Mouse (Mus musculus): ENCODE results near the gene Nectin2. TPM values are rescaled to one million over a fixed set of nuclear protein-coding genes. Genes with fewer than 3 reads are reported as not detected.

Gene Nectin2
- polyA plus RNA-seq, 1 experiment from 2014 or later = 66.5 TPM

DNA sequence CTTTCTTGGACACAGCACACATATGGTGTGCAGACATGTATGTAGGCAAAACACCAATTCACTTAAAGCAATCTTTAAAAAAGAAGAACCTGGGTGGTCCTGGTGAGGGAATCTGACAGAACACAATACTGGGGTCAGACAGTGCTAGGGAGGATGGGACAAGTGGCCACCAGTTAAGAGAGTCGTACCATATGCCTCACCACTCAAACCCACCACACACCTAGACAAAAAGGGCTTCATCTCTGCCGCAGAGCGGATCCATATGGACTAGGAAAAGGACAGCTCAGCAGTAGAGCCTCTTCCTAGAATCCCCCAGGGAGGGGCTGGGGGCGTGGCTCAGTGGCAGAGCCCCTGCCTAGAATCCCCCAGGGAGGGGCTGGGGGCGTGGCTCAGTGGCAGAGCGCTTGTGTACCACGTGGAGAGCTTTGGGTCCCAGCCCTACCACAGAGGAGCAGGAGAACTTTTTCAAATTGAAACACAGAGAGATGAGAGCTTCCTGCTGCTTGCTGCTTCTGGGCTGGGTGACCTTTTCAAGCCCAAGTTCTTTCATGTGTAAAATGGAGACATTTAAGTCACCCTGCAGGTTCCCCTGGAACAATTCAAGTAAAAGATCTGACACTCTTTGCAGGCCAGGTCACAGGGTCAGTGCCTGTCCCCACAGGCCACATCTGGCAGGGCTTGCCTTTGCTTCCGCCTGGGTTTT lies 8.8 kb downstream of the Nectin2 start:
- H3K27ac ChIP-seq = peak overlapping the region; percentile 18; the same call in 1 of the 2 replicates
- no peaks in the 10 kb centered on the region for H3K9me3 ChIP-seq (replicated peaks)
- H3K4me3 ChIP-seq = no peak overlapping the region
- WGBS = 34% methylated on average over 8 of the region's 8 CpGs
- no peak overlapping the region for H3K9ac ChIP-seq
- H3K4me1 ChIP-seq (replicated peaks) = peaks cover 42% of the 10 kb centered on the region
- ATAC-seq (replicated peaks; ENCODE audit: insufficient number of reproducible peaks, insufficient read depth, low FRiP score, low read depth) = no peak
- no peaks in the 10 kb centered on the region for H3K27me3 ChIP-seq
- H3K4me2 ChIP-seq = no peak overlapping the region
- peaks cover 28% of the 10 kb centered on the region for H3K36me3 ChIP-seq

DNA sequence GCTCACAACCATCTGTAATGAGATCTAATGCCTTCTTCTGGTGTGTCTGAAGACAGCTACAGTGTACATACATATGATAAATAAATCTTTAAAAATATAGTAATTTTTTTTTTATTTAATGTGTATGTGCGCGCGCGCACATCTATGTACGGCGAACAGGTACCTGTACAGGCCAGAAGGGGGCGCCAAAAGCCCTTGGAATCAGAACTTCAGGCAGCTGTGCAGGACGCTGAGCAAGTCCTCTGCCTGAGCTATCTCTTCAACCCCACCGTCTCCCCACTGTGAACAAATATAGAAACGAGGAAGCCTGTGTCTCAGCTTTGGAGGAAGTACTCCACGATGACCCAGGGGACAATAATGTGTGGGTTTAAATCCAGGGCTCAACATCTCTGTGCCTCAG lies 10.0 kb downstream of the Nectin2 start:
- Histone ChIP-seq H3K9me3 (replicated peaks) (no peaks in the 10 kb centered on the region), H3K27ac (no peak overlapping the region), H3K36me3 (peaks cover 29% of the 10 kb centered on the region), H3K4me1 (replicated peaks) (peaks cover 31% of the 10 kb centered on the region), H3K4me3 (no peak overlapping the region), H3K4me2 (no peak overlapping the region), H3K9ac (no peak overlapping the region), H3K27me3 (no peaks in the 10 kb centered on the region)
- no peak for ATAC-seq (replicated peaks; ENCODE audit: insufficient number of reproducible peaks, insufficient read depth, low FRiP score, low read depth)
- 76% methylated on average over 11 of the region's 11 CpGs for WGBS

DNA sequence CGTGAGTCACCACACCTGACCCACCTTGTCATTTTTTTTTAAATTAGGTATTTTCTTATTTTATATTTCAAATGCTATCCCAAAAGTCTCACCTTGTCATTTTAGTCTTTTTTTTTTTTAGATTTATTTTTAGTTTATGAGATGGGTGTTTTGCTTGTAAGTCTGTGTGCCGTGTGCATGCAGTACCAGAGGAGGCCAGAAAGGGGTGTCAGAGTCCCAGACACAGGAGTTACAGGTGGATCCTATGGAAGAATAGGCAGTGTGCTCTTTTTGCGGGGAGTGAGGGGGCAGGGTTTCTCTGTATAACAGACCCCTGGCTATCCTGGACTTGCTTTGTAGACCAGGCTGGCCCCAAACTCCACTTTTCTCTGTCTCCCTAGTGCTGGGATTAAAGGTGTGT lies 11.5 kb downstream of the Nectin2 start:
- ATAC-seq (replicated peaks; ENCODE audit: insufficient number of reproducible peaks, insufficient read depth, low FRiP score, low read depth) = no peak
- Histone ChIP-seq H3K4me1 (replicated peaks) (peaks cover 16% of the 10 kb centered on the region), H3K4me2 (no peak overlapping the region), H3K9ac (no peak overlapping the region), H3K27me3 (no peaks in the 10 kb centered on the region), H3K27ac (no peak overlapping the region), H3K9me3 (replicated peaks) (no peaks in the 10 kb centered on the region), H3K4me3 (no peak overlapping the region), H3K36me3 (peaks cover 34% of the 10 kb centered on the region)
- 92% methylated on average over 3 of the region's 3 CpGs for WGBS

DNA sequence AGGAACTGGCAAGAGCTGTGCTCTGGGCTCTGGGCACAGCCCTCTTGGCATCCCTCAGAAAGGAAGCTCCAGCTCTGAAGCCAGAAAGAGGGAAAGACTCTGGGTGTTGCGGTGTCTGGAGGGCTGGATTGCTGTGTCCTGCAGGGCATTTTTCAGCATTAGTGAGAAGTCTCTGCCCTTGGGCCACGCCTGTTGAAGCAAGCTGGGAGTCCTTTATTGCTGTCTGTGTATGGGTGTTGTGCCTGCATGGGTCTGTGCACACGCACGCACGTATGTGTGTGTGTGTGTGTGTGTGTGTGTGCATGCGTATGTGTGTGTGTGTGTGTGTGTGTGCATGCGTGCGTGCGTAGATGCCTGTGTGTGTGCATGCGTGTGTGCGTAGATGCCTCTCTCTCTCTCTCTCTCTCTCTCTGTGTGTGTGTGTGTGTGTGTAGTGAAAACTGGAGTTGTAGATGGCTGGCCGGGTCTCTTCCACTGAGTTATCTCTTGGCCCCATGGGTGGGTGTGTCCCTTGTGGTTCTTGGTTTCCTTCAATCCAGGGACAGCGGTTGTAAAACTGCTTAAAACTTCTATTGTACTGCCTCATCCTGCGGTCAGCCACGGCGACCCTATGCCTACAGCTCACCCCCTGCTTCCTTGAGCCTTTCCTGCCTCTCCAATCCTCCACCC lies 13.8 kb downstream of the Nectin2 start:
- Histone ChIP-seq H3K27ac (no peak overlapping the region), H3K4me1 (replicated peaks) (peaks cover 8% of the 10 kb centered on the region), H3K36me3 (peaks cover 46% of the 10 kb centered on the region), H3K9ac (no peak overlapping the region), H3K9me3 (replicated peaks) (no peaks in the 10 kb centered on the region), H3K27me3 (no peaks in the 10 kb centered on the region), H3K4me2 (no peak overlapping the region), H3K4me3 (no peak overlapping the region)
- WGBS = 85% methylated on average over 16 of the region's 16 CpGs
- no peak for ATAC-seq (replicated peaks; ENCODE audit: insufficient number of reproducible peaks, insufficient read depth, low FRiP score, low read depth)

DNA sequence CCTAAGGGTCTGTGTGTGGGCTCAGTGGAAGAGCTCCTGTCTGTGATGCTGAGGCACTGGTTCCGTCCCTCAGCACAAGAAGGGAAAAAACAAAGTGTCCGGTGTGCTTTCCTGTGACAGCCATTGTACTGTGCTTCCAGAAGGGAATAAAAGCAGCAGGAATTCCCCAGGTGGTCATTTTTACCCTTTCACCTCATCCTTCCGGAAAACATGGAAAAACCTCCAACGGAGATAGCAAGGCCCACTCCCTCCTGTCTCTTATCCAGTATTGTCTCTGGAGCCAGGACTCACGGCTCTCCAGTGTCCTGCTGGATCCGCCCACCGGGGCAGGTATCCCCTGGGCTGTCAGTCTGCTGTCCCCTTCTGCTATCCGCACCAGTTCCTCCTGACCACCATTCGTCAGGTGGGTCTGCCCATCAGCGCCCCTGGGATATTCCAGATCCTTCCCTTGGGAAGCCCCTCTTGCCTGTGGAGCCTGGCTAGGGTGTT lies 16.1 kb downstream of the Nectin2 start:
- no peaks in the 10 kb centered on the region for H3K9me3 ChIP-seq (replicated peaks)
- peaks cover 64% of the 10 kb centered on the region for H3K36me3 ChIP-seq
- H3K4me1 ChIP-seq (replicated peaks) = no peaks in the 10 kb centered on the region
- no peak overlapping the region for H3K4me3 ChIP-seq
- no peak overlapping the region for H3K4me2 ChIP-seq
- 81% methylated on average over 10 of the region's 10 CpGs for WGBS
- no peak for ATAC-seq (replicated peaks; ENCODE audit: insufficient number of reproducible peaks, insufficient read depth, low FRiP score, low read depth)
- H3K9ac ChIP-seq = no peak overlapping the region
- no peak overlapping the region for H3K27ac ChIP-seq
- no peaks in the 10 kb centered on the region for H3K27me3 ChIP-seq

DNA sequence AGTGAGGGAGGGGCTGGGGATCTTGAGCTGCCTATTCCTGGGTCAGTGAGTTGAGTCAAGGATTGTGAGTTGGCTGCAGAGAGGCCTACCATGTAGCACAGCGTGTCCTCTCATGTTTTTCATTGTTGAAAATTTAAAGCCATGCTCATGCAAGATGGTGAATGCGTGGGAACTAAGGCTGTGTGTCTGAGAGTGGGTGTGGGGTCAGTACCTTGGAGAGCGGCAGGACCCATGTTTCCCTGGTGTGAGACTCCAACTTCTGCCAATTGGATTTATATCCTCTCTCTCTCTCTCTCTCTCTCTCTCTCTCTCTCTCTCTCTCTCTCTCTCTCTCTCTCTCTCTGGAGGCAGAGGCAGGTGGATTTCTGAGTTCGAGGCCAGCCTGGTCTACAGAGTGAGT lies 23.7 kb downstream of the Nectin2 start:
- Histone ChIP-seq H3K9ac (no peak overlapping the region), H3K27me3 (no peaks in the 10 kb centered on the region), H3K9me3 (replicated peaks) (no peaks in the 10 kb centered on the region), H3K4me2 (no peak overlapping the region), H3K27ac (no peak overlapping the region), H3K4me1 (replicated peaks) (no peaks in the 10 kb centered on the region), H3K4me3 (no peak overlapping the region), H3K36me3 (peaks cover 63% of the 10 kb centered on the region)
- no peak for ATAC-seq (replicated peaks; ENCODE audit: insufficient number of reproducible peaks, insufficient read depth, low FRiP score, low read depth)
- WGBS = 86% methylated on average over 4 of the region's 4 CpGs

DNA sequence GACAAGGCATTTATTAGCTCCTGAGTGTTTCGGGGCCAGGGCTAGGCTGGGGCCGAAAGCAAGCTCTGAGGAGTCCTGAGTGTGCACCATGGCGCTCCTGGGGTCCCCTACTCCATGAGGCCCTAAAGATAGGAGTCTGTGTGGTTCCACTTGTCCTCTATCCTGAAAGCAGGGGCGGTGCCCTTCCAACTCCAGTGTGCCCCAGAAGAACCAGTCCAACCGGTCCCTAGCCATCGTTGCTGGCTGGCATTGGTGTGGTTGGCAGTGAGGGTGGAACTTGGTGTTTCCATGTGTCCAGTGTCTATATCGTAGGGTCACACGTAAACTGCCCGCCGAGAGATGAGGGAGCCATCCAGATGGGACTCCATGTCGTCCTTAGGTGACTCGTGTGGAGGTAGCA lies 26.1 kb downstream of the Nectin2 start:
- H3K4me3 ChIP-seq = no peak overlapping the region
- peaks cover 55% of the 10 kb centered on the region for H3K36me3 ChIP-seq
- no peaks in the 10 kb centered on the region for H3K27me3 ChIP-seq
- ATAC-seq (replicated peaks; ENCODE audit: insufficient number of reproducible peaks, insufficient read depth, low FRiP score, low read depth) = no peak
- H3K4me2 ChIP-seq = no peak overlapping the region
- H3K4me1 ChIP-seq (replicated peaks) = no peaks in the 10 kb centered on the region
- no peak overlapping the region for H3K9ac ChIP-seq
- H3K27ac ChIP-seq = no peak overlapping the region
- WGBS = 94% methylated on average over 12 of the region's 12 CpGs
- H3K9me3 ChIP-seq (replicated peaks) = no peaks in the 10 kb centered on the region; the same call in 1 of the 2 replicates

DNA sequence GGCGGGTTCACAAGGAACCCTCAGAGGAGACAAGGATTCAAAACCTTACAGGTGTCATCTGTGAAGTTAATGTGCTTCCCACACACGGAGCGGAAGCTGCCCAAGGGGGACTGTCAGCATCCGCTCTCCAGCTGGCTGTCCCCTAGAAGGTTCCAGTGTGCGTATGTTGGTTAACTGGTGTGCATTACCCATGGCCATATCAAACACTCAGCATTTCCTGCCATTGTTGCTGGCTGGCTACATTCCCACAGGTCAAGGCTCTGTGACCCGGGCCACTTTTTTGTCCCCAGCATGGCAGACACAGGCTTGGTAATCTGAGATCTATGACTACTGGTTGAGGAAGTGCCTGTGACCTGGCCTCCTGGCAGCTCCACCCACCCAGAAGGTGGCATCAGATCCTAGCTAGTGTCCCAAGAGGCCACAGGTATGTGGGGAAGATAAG lies 27.5 kb downstream of the Nectin2 start:
- Histone ChIP-seq H3K4me3 (no peak overlapping the region), H3K9me3 (replicated peaks) (no peaks in the 10 kb centered on the region; the same call in 1 of the 2 replicates), H3K36me3 (peaks cover 42% of the 10 kb centered on the region), H3K4me1 (replicated peaks) (no peaks in the 10 kb centered on the region), H3K4me2 (no peak overlapping the region), H3K27ac (peak overlapping the region; percentile 60), H3K9ac (no peak overlapping the region), H3K27me3 (no peaks in the 10 kb centered on the region)
- peak; percentile 54 for ATAC-seq (replicated peaks; ENCODE audit: insufficient number of reproducible peaks, insufficient read depth, low FRiP score, low read depth)
- WGBS = 75% methylated on average over 6 of the region's 6 CpGs

DNA sequence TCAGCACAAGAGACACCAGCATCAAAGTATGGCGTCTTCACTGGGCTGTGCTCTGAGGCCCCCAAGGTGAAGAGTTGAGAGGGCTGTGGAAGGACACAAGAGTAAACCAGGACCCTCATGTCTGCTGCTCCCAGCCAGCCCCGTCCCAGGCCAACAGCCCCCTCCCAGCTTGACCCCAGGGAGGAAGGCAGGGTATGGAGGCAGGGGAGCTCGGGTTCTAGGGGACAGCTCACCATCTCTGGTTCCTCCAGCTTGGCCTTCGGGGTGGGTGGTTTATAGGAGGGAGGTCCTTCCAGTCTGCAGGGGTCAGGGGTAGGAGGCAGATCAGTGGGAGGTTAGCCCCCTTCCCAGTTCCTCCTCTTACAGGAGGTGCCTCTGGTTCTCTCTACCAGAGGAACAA lies 31.1 kb downstream of the Nectin2 start:
- peaks cover 17% of the 10 kb centered on the region for H3K4me1 ChIP-seq (replicated peaks)
- H3K4me2 ChIP-seq = no peak overlapping the region
- no peak overlapping the region for H3K27ac ChIP-seq
- no peak overlapping the region for H3K9ac ChIP-seq
- H3K4me3 ChIP-seq = no peak overlapping the region
- H3K27me3 ChIP-seq = no peaks in the 10 kb centered on the region
- 91% methylated on average over 4 of the region's 4 CpGs for WGBS
- peaks cover 20% of the 10 kb centered on the region for H3K36me3 ChIP-seq
- no peak for ATAC-seq (replicated peaks; ENCODE audit: insufficient number of reproducible peaks, insufficient read depth, low FRiP score, low read depth)
- H3K9me3 ChIP-seq (replicated peaks) = no peaks in the 10 kb centered on the region; the same call in 1 of the 2 replicates

DNA sequence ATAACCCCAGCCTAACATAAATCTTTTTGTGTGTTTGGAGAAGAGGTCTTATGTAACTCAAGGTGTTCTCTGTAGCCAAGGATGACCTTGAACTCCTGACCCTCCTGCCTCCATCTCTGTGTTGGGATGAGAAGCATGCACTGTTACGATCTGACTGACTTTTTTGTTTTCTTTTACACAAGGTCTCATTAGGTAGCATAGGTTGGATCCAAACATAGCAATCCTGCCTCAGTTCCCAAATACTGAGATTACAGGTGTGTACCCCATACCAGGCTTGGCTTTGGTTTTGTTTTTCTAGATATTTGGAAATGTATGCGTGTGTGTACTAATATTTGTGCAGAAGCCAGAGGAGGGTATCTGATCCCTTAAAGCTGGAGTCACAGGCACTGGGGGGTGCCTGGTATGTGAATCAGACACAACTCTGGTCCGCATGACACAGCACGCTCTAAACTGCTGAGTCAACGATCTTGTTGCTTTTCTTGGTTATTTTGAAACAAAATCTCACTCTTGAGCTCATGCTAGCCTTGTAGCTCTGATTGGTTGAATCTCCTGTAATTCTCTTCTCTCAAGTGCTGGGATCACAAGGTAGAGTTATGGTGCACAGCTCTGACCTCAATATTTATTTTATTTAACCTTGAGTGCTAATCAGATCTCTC lies 31.9 kb downstream of the Nectin2 start:
- Histone ChIP-seq H3K36me3 (peaks cover 22% of the 10 kb centered on the region), H3K9ac (no peak overlapping the region), H3K27ac (no peak overlapping the region), H3K4me2 (no peak overlapping the region), H3K27me3 (no peaks in the 10 kb centered on the region), H3K4me1 (replicated peaks) (peaks cover 25% of the 10 kb centered on the region), H3K4me3 (no peak overlapping the region), H3K9me3 (replicated peaks) (no peaks in the 10 kb centered on the region; the same call in 1 of the 2 replicates)
- WGBS = 89% methylated on average over 5 of the region's 5 CpGs
- ATAC-seq (replicated peaks; ENCODE audit: insufficient number of reproducible peaks, insufficient read depth, low FRiP score, low read depth) = no peak

DNA sequence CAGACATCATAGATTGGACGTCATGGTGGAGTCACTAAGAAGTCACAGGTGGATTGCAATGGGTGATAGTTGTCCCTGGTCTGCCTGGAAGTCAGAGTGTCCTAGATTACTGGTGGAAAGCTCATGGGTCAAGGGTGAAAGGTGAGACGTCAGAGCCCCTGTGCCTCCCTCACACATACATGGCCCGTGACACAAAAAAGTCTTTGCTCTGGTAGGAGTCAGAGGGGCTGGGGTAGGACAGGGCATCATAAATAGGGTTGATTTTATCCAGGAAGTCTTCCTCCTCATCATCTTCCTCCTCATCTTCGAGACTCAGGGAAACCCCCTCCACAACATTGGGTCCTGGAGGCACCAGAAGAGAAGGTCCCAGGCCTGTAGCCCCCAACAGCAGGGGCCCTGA lies 32.9 kb downstream of the Nectin2 start:
- no peak for ATAC-seq (replicated peaks; ENCODE audit: insufficient number of reproducible peaks, insufficient read depth, low FRiP score, low read depth)
- no peaks in the 10 kb centered on the region; the same call in 1 of the 2 replicates for H3K9me3 ChIP-seq (replicated peaks)
- H3K4me1 ChIP-seq (replicated peaks) = peaks cover 29% of the 10 kb centered on the region
- no peak overlapping the region for H3K4me3 ChIP-seq
- H3K27ac ChIP-seq = no peak overlapping the region
- H3K36me3 ChIP-seq = peaks cover 33% of the 10 kb centered on the region
- 80% methylated on average over 4 of the region's 4 CpGs for WGBS
- no peak overlapping the region for H3K9ac ChIP-seq
- H3K27me3 ChIP-seq = no peaks in the 10 kb centered on the region
- H3K4me2 ChIP-seq = no peak overlapping the region

All from heart, embryonic 15.5 days (tissue).